Mouse (Mus musculus) brain, embryonic 14.5 days (tissue): ENCODE data around the gene Zfp746. TPM values are rescaled to one million over a fixed set of nuclear protein-coding genes. Genes with fewer than 3 reads are reported as not detected.

ENCODE experiments used
- DNase-seq: peaks from one replicate; pipeline ENCODE4 v3.0.0-alpha.2; 2011; ENCODE audit warnings: low read depth
- CTCF ChIP-seq: fragments of 200-500 bp; IDR thresholded peaks from 2 replicates; pipeline ENCODE4 v1.5.1; 2012; ENCODE audit warnings: inconsistent platforms, mild to moderate bottlenecking, moderate library complexity, borderline replicate concordance; ENCODE audit not compliant: insufficient read depth, insufficient read length; ENCODE audit errors: extremely low read depth
- POLR2A ChIP-seq: fragments of 200-500 bp; IDR thresholded peaks from 2 replicates; pipeline ENCODE4 v1.6.1; 2012; ENCODE audit warnings: mild to moderate bottlenecking, inconsistent platforms, borderline replicate concordance; ENCODE audit not compliant: poor library complexity, insufficient read depth, insufficient read length, severe bottlenecking; ENCODE audit errors: extremely low read depth
- polyA plus RNA-seq: library from polyadenylated mRNA; depleted of rRNA; stranded (reverse); fragments of >200 nt; gene quantifications from 2 replicates; pipeline ENCODE4 v1.2.3, GENCODE M21; 2012; rRNA removed

The Zfp746 gene
- polyA plus RNA-seq: 38.8 and 40.9 TPM in 2 replicates

- peak; percentile 75 for TF ChIP-seq CTCF
- peak; percentile 87 for TF ChIP-seq POLR2A
- peak; percentile 96 for DNase-seq
These were observed at the start of gene Zfp746 for GRCm38 (mm10) chr6:48086471-48086878. TSS of gene Zfp746 (minus strand) at chr6:48086593.

- peak; percentile 55 for DNase-seq
These were observed 34.7 kb upstream of the Zfp746 start for GRCm38 (mm10) chr6:48121092-48121491.

- no peak for TF ChIP-seq POLR2A
- no peak for TF ChIP-seq CTCF
- peak; percentile 40 for DNase-seq
These were observed 29.6 kb upstream of the Zfp746 start for GRCm38 (mm10) chr6:48116036-48116435.

DNA sequence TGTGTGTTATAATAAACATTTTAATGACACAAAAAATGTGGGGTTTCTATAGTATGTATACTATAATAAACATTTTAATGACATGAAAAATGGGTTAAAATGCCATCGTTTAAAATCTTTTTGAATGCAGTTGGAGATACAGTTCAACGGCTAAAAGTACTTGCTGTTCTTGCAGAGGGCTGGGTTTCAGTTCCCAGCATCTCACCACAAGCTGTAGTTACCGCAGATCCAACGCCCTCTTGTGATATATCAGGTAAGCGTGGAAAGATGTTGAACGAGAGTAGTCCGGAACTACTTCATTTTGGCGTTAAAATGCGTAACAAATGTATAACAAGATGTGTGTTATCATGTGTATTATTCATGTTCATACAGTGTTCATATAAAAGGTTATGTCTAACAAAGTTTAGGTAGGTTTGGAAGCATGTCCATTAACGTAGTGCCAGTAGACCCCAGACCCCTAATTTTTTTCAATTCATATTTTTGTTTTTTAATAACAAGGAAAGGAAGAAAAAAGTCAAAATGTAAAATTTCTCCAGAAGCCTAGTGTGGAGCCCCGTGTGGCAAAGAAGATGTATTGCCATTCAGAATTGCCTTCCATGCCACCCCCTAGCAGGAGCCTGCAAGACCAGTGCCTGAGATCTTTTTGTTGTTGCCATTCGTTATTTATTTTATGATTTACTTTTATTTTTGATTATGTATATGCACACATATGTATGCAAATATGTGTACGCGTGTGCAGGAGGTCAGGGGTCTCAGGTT is 743 bp upstream of the Zfp746 start:
- peak; percentile 40 for DNase-seq
- TF ChIP-seq CTCF (peak; percentile 23; the same call in 1 of the 2 replicates), POLR2A (no peak)

- TF ChIP-seq POLR2A (0 out of 2 replicates have a peak, but pooled peaks have one; percentile 17), CTCF (no peak)
These were observed 630 bp downstream of the Zfp746 start for GRCm38 (mm10) chr6:48085521-48086404.

DNA sequence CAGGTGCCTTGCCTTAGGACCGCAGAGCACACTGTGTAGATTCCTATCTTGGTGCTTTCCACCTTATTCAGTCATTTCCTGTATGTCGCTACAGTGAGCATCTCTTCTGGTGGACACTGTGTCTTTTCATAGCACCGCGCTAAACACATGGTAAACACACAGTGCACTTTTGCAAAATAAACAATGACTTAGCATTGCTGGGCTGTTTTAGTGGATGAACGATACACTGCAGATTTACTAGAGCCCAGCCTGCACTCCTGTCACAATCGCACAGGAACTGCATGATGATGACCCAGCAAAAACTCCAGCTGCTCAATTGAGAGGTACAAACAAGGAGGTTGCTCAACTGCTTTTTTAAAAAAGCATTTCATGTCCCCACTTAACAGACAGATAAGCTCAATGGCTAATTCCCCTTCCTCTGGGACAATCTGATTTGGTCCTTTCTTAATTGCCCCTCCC is 2.6 kb downstream of the Zfp746 start:
- DNase-seq: no peak
- TF ChIP-seq POLR2A (no peak), CTCF (no peak)

More at GRCm38 (mm10) chr6:48085521-48086404, 630 bp downstream of the Zfp746 start:
- peak; percentile 69 for DNase-seq

GRCm38 (mm10) chr6:48081952-48082351 is 4.4 kb downstream of the Zfp746 start:
- TF ChIP-seq CTCF (no peak), POLR2A (no peak)
- no peak for DNase-seq

DNA sequence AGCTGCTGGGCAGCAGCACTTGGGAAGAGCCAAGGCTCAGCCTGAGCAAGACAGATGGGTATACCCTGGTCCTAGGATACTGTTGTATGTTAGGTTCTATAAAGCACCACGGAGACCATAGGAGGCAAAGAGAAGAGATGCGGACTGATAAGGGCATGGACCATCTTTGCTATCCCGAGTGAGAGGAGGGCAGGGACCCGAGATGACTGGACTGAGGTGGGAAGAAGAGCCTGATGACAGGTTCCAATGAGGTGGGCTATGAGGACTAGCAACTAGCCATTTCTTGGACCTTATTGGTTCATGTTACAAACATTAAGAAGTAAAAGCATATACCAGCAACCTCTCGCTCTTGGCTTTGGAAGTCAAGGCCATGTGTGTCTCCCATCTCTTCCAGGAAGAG is 5.4 kb downstream of the Zfp746 start:
- no peak for DNase-seq
- no peak for TF ChIP-seq CTCF
- no peak for TF ChIP-seq POLR2A

DNA sequence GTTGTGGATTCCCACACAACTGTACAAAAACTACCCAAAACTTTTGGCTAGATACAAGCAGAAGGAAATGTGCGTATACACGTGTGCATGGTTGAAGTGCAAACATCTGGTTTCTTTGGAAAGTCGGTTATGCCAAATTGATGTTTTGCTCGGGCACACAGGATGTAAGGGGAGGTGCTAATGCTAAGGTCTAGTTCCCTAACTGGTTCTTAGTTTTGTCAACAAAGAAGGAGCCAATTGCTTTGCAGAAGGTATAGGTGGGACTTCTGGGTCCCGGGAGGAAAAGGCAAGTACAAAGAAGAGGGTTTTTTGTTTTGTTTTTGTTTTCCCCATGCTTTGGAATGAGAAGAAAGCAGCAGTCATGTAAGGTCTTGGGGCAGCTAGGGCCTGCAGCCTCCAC is 13.1 kb downstream of the Zfp746 start:
- TF ChIP-seq CTCF (no peak), POLR2A (no peak)
- DNase-seq: no peak

DNA sequence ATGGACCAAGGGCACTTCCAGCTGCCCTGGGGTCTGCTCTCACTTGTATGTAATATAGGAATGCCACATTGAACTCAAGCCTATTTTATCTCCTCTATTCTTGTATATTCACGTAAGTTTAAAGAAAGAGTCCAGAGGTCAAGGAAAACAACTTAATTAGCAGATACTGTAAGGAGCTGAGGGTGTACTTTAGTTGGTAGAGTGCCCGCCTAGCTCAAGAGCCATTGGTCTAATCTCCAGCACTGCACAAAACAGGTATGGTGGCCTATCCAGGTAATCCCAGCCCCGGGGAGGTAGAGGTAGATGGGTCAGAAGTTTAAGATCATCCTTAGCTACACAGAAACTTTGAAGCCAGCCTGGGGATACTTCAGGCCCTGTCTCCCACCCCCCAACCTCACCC is 18.9 kb downstream of the Zfp746 start:
- DNase-seq: no peak
- TF ChIP-seq POLR2A (no peak), CTCF (no peak)

DNA sequence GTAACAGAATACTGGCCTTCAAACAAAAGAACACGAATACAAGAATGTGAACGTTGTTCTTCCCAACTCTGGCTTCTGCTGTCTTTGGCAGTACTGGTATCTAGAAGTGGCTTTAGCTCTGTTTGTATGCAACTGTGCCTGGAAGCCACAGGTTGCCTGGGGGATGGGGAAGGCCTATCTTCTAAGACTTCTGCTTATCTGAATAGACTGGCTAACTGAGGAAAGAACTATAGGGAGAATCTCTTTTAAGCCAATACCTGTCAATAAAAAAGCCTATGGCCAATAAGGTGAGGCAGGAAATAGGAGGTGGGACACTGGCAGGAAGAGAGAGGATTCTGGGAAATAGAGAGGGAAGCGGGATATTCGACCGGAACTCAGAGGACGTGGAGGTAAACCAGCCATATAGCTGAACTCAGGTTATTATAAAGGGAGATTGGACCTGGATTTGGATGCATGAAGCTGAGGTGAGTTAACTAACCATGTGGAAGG is 20.8 kb downstream of the Zfp746 start:
- TF ChIP-seq POLR2A (no peak), CTCF (no peak)
- DNase-seq: no peak
